Mouse (Mus musculus) heart, postnatal 0 days (tissue): ENCODE data around the gene Cacng4.

Experiments
- CTCF ChIP-seq: IDR thresholded peaks from 2 replicates; pipeline ENCODE4 v1.5.1; 2016; ENCODE audit warnings: antibody characterized with exemption, control low read depth, low read depth
- EP300 ChIP-seq: IDR thresholded peaks from 2 replicates; pipeline ENCODE4 v1.6.1; 2016; ENCODE audit warnings: antibody characterized with exemption, low read depth

DNA sequence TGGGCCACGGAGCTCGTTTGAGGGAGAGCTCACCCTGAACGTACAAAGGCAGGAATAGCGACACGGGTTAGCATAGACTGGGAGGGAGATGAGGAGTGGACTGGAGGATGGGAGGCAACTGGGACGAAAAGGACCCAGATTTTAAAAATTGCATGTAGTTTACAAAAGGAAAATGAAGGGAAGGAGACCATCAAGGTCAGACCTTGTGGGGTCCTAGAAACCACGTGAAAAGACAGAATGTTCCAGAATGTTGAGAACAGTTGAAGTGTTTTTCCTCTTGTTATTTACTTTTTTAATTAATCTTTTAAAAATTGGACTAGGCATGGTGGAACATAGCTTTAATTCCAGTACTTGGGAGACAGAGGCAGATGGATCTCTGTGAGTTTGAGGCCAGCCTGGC, 73.3 kb downstream of the Cacng4 start:
- TF ChIP-seq CTCF (no peak), EP300 (no peak)
